Mouse (Mus musculus): ENCODE results near the gene Sf3a3.

- TF ChIP-seq POLR2AphosphoS2 (IDR thresholded peaks at IDR 0.05; ENCODE audit: insufficient read length, low read depth): no peak
- no peak for TF ChIP-seq TCF3 (IDR thresholded peaks at IDR 0.05; ENCODE audit: insufficient read length, low read depth)
- no peak for TF ChIP-seq POLR2A (IDR thresholded peaks at IDR 0.05; ENCODE audit: insufficient read length, low read depth)
- TF ChIP-seq USF1 (IDR thresholded peaks at IDR 0.05; ENCODE audit: low read depth): no peak
- TF ChIP-seq MAX (IDR thresholded peaks at IDR 0.05; ENCODE audit: low read depth): no peak
- TF ChIP-seq CEBPB (IDR thresholded peaks at IDR 0.05; ENCODE audit: insufficient read depth, poor library complexity, severe bottlenecking): no peak
- TF ChIP-seq TCF12 (IDR thresholded peaks at IDR 0.05; ENCODE audit: insufficient read depth, poor library complexity, severe bottlenecking): no peak
- TF ChIP-seq REST (IDR thresholded peaks at IDR 0.05; ENCODE audit: insufficient read depth, insufficient read length): no peak
- no peak for TF ChIP-seq E2F4 (IDR thresholded peaks at IDR 0.05; ENCODE audit: insufficient read depth)
Observed at GRCm38 (mm10) chr4:124774429-124774828, 59.9 kb downstream of the Sf3a3 start.
